Mouse (Mus musculus): ENCODE measurements at regions not wholly inside any gene's neighbourhood (a gene's known extent, or its start where the extent isn't known, plus 50 kb on each side); places are given as distances from the start of the nearest gene placed in this dataset.

- Histone ChIP-seq H3K9ac (replicated peaks) (no peak overlapping the region), H3K4me1 (replicated peaks) (no peaks in the 10 kb centered on the region), H3K27me3 (no peaks in the 10 kb centered on the region), H3K4me2 (replicated peaks) (no peak overlapping the region), H3K27ac (no peak overlapping the region), H3K9me3 (no peaks in the 10 kb centered on the region), H3K4me3 (replicated peaks) (no peak overlapping the region), H3K36me3 (no peaks in the 10 kb centered on the region)
- WGBS, result 94% methylated on average over 8 of the region's 8 CpGs
- no peak for ATAC-seq
Observed at GRCm38 (mm10) chr13:38740066-38740465, 81.2 kb upstream of the Eef1e1 start.

- Histone ChIP-seq H3K9me3 (no peaks in the 10 kb centered on the region), H3K4me1 (replicated peaks) (no peaks in the 10 kb centered on the region), H3K9ac (replicated peaks) (no peak overlapping the region), H3K36me3 (no peaks in the 10 kb centered on the region), H3K4me2 (replicated peaks) (no peak overlapping the region), H3K27ac (no peak overlapping the region), H3K4me3 (replicated peaks) (no peak overlapping the region), H3K27me3 (no peaks in the 10 kb centered on the region)
- WGBS, result 94% methylated on average over 4 of the region's 4 CpGs
- ATAC-seq, result no peak
Observed at GRCm38 (mm10) chr13:38736361-38737035, 77.6 kb upstream of the Eef1e1 start.

GRCm38 (mm10) chr13:38735294-38735693 is 76.4 kb upstream of the Eef1e1 start:
- ATAC-seq, result no peak

DNA sequence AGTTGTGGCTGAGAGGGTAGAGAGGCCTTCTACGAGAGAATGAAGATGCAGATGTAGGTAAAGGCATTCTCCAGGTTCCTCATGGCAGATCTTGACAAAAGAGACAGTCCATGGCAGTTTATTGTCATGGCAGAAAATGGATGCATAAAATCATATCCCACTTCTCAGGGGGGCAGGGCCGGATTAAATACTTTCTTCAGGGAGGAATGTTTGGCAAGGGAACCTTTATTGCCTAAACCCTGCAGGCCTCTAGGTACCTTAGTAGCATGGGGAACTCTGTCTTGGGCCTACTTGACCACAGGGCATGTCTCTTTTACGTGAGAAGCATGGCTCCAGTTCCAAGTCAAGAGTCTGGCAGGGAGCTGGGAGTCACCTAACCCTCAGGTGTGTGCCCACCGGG is 74.4 kb upstream of the Eef1e1 start:
- no peak overlapping the region for H3K9ac ChIP-seq (replicated peaks)
- no peaks in the 10 kb centered on the region for H3K4me1 ChIP-seq (replicated peaks)
- H3K4me3 ChIP-seq (replicated peaks), result no peak overlapping the region
- no peak overlapping the region for H3K27ac ChIP-seq
- ATAC-seq, result no peak
- no peak overlapping the region for H3K4me2 ChIP-seq (replicated peaks)
- H3K36me3 ChIP-seq, result no peaks in the 10 kb centered on the region
- H3K27me3 ChIP-seq, result no peaks in the 10 kb centered on the region
- WGBS, result 90% methylated on average over 4 of the region's 4 CpGs
- H3K9me3 ChIP-seq, result no peaks in the 10 kb centered on the region

More at GRCm38 (mm10) chr13:38735294-38735693, 76.4 kb upstream of the Eef1e1 start:
- H3K4me2 ChIP-seq (replicated peaks), result no peak overlapping the region
- H3K9ac ChIP-seq (replicated peaks), result no peak overlapping the region
- WGBS, result 83% methylated on average over 6 of the region's 6 CpGs
- no peak overlapping the region for H3K27ac ChIP-seq
- H3K4me3 ChIP-seq (replicated peaks), result no peak overlapping the region
- no peaks in the 10 kb centered on the region for H3K4me1 ChIP-seq (replicated peaks)
- no peaks in the 10 kb centered on the region for H3K36me3 ChIP-seq
- no peaks in the 10 kb centered on the region for H3K9me3 ChIP-seq
- no peaks in the 10 kb centered on the region for H3K27me3 ChIP-seq

DNA sequence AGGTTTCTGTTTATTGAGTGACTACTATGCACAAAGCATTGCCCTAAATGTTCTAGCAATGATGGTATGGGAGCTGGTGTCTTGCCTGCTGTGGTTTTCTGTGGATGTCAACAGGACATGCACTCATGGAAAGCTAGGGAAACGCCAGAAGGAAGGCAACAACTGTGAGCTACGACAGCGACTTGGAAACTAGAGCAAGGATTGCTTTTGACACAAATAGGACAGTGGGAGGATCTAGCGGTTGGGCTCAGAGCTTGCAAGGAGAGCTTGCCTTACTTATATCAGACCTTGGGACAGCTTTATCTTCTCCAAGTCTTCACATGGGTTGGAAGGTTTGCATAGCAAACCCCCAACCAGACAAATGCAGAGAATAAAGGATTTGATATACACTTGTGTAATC is 66.6 kb upstream of the Eef1e1 start:
- H3K9ac ChIP-seq (replicated peaks), result no peak overlapping the region
- H3K4me3 ChIP-seq (replicated peaks), result no peak overlapping the region
- no peak for ATAC-seq
- H3K27me3 ChIP-seq, result no peaks in the 10 kb centered on the region
- no peaks in the 10 kb centered on the region for H3K36me3 ChIP-seq
- no peak overlapping the region for H3K4me2 ChIP-seq (replicated peaks)
- H3K27ac ChIP-seq, result no peak overlapping the region
- no peaks in the 10 kb centered on the region for H3K9me3 ChIP-seq
- H3K4me1 ChIP-seq (replicated peaks), result no peaks in the 10 kb centered on the region
- 86% methylated on average over 4 of the region's 4 CpGs for WGBS

DNA sequence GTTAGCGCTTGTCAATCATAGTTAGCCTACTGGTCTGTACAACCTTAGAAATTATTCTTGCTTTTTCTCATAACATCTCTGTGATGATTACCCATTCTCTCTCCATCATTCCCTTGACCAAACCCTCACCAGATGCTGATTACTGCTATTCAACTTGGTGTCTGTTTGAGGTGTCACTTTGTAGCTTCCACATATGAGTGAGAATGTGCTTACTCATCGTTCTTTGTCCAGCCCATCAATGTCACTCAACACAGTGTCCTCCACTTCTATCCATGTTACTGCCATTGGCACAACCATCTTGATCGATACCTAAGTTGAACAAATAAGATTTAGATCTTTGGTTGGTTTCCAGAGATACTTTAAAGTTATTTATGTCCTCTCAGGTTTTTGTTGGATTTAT is 62.3 kb upstream of the Eef1e1 start:
- ATAC-seq, result no peak
- Histone ChIP-seq H3K9ac (replicated peaks) (no peak overlapping the region), H3K9me3 (no peaks in the 10 kb centered on the region), H3K4me3 (replicated peaks) (no peak overlapping the region), H3K27me3 (no peaks in the 10 kb centered on the region), H3K36me3 (no peaks in the 10 kb centered on the region), H3K4me2 (replicated peaks) (no peak overlapping the region), H3K27ac (no peak overlapping the region), H3K4me1 (replicated peaks) (no peaks in the 10 kb centered on the region)
- WGBS, result 95% methylated on average over 3 of the region's 3 CpGs

GRCm38 (mm10) chr13:38714838-38715237 is 56.0 kb upstream of the Eef1e1 start:
- 89% methylated on average over 5 of the region's 5 CpGs for WGBS

More at GRCm38 (mm10) chr13:38714838-38715237, 56.0 kb upstream of the Eef1e1 start:
- Histone ChIP-seq H3K36me3 (no peaks in the 10 kb centered on the region), H3K4me3 (replicated peaks) (no peak overlapping the region), H3K4me1 (replicated peaks) (no peaks in the 10 kb centered on the region), H3K9me3 (no peaks in the 10 kb centered on the region), H3K9ac (replicated peaks) (no peak overlapping the region), H3K4me2 (replicated peaks) (no peak overlapping the region), H3K27me3 (no peaks in the 10 kb centered on the region), H3K27ac (no peak overlapping the region)
- ATAC-seq, result no peak

All from midbrain, embryonic 13.5 days (tissue).